Mouse (Mus musculus) bone marrow, adult 2 months (tissue): Measurements from ENCODE around the gene Mthfd1. TPM values are rescaled to one million over a fixed set of nuclear protein-coding genes. Genes with fewer than 3 reads are reported as not detected.
"Not testable (repeated sequence)": the region's sequence is repeated elsewhere in the genome, so short reads cannot be mapped to it uniquely, and the experiment has no call there.

Experiments
- H3K27ac ChIP-seq: fragments of 200-500 bp; 2 replicates; pipeline ENCODE4 v1.5.1; 2012; ENCODE audit warnings: low read depth, mild to moderate bottlenecking, control low read depth, inconsistent platforms, low read length; ENCODE audit not compliant: control insufficient read depth, poor library complexity, insufficient read depth
- H3K4me1 ChIP-seq: fragments of 200-500 bp; 2 replicates; pipeline ENCODE4 v1.6.1; 2011; ENCODE audit warnings: low read length; ENCODE audit not compliant: control insufficient read depth, insufficient read depth
- H3K4me3 ChIP-seq: fragments of 200-500 bp; replicated peaks from 2 replicates; pipeline ENCODE3; 2011; ENCODE audit warnings: mild to moderate bottlenecking, low read depth, low read length, control low read depth; ENCODE audit not compliant: control insufficient read depth
- CTCF ChIP-seq: fragments of 200-500 bp; IDR thresholded peaks from 2 replicates; pipeline ENCODE4 v1.5.1; 2011; ENCODE audit warnings: low read length, control low read depth; ENCODE audit not compliant: control insufficient read depth, insufficient read depth
- POLR2A ChIP-seq: fragments of 200-500 bp; IDR thresholded peaks from 2 replicates; pipeline ENCODE4 v1.6.1; 2011; ENCODE audit warnings: low read depth, mild to moderate bottlenecking, control low read depth, low read length, borderline replicate concordance; ENCODE audit not compliant: control insufficient read depth
- WGBS: fragments of 180-500 bp; shearing (Covaris S2); methylation state at CpG from one replicate; pipeline ENCODE4 v1.1.7; 2018; 5-methylcytosine and 5-hydroxymethylcytosine counted together
- polyA plus RNA-seq: library from polyadenylated mRNA; stranded (reverse); fragments of >200 nt; gene quantifications from 2 replicates; pipeline ENCODE4 v1.2.4, GENCODE M21; 2011; ENCODE audit warnings: low replicate concordance; ENCODE audit not compliant: missing spikeins, insufficient read depth, insufficient read length

Mthfd1 gene
- polyA plus RNA-seq: 26.1 and 31.5 TPM in 2 replicates

- WGBS: 3% methylated on average over 43 of the region's 43 CpGs
- peak within 1 kb of the TSS; percentile 39 for H3K27ac ChIP-seq
- no peaks in the 10 kb centered on the region; the same call in 1 of the 2 replicates for H3K4me1 ChIP-seq
- peak within 1 kb of the TSS; percentile 70 for H3K4me3 ChIP-seq
- TF ChIP-seq CTCF (no peak), POLR2A (peak; percentile 74; the same call in 1 of the 2 replicates)
These were observed at the start of gene Mthfd1 for GRCm38 (mm10) chr12:76254725-76255498. TSS of gene Mthfd1 (plus strand) at chr12:76255298.

DNA sequence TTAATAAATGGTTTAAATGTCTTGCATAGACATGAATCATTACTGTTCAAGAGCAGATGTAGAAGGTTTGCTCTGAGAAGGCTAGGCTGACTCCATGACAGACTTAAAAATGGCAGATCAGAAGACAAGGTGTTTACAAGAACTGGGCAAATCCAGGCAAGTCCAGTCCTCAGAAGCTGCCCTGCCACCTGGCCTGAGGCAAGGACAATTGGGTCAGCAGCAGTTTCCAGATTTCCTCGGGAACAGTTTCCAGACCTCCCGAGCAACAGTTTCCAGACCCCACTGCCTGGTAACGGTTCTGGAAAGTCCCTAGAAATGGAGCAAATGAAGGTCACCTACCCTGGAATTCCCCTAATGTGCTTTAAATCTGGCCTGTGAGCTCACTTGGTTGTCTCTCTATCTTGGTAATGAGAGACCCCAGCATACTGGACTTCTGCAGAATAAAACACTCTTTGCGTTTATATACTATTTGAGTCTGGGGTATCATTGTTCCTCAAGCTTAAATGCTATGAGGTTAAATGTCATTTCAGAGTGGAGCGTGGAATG is 45.6 kb upstream of the Mthfd1 start:
- H3K4me1 ChIP-seq: no peaks in the 10 kb centered on the region
- TF ChIP-seq CTCF (no peak), POLR2A (no peak)
- no peak overlapping the region for H3K27ac ChIP-seq
- WGBS: 82% methylated on average over 5 of the region's 5 CpGs
- no peak overlapping the region for H3K4me3 ChIP-seq

DNA sequence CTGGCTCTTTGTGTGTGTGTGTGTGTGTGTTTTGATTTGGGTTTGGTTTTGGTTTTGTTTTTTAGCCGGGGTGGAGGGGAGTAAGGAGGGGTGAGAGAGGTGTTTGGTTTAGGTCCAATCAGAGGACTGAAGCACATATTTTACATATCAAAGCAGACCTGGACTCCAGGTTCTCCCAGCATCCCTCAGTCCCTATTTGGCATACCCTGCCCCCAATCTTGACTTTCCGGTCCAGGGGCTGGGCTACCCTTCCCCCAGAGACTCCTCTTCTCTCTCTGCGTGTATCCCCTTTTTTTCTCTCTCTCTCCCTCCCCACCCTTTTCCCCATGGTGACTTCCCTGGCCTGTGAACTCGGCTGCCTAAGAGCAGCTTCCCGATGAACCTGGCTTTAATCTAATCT is 40.0 kb upstream of the Mthfd1 start:
- Histone ChIP-seq H3K4me1 (no peaks in the 10 kb centered on the region), H3K4me3 (no peak overlapping the region), H3K27ac (no peak overlapping the region)
- no peak for TF ChIP-seq CTCF
- no peak for TF ChIP-seq POLR2A
- 63% methylated on average over 5 of the region's 5 CpGs for WGBS

- Histone ChIP-seq H3K4me3 (no peak overlapping the region), H3K4me1 (no peaks in the 10 kb centered on the region), H3K27ac (no peak overlapping the region)
- WGBS: 71% methylated on average over 11 of the region's 11 CpGs
- TF ChIP-seq POLR2A (no peak), CTCF (no peak)
These were observed 38.4 kb upstream of the Mthfd1 start for GRCm38 (mm10) chr12:76216716-76217115.

GRCm38 (mm10) chr12:76222104-76222503 is 33.0 kb upstream of the Mthfd1 start:
- H3K4me3 ChIP-seq: not testable (repeated sequence)

DNA sequence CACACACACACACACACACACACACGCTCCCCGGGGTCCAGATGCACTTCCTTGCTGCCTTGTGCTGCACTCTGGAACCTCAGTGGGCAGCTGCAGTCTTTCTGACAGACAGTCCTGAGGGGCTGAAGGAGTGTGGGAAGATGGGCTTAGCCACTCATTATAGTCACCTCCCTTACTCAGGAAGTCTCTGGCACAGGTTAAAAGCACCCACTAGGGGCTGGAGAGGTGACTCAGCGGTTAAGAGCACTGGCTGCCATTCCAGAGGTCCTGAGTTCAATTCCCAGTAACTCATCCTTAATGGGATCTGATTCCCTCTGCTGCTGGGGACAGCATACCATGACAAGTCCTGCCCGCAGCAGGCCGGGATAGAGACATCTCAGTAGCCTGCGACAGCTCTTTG is 24.5 kb upstream of the Mthfd1 start:
- H3K4me1 ChIP-seq: no peaks in the 10 kb centered on the region
- no peak overlapping the region for H3K27ac ChIP-seq
- whole genome bisulfite sequencing: 79% methylated on average over 6 of the region's 6 CpGs
- H3K4me3 ChIP-seq: no peak overlapping the region
- TF ChIP-seq POLR2A: no peak
- TF ChIP-seq CTCF: no peak

More at GRCm38 (mm10) chr12:76222104-76222503, 33.0 kb upstream of the Mthfd1 start:
- H3K4me1 ChIP-seq, H3K27ac ChIP-seq: not testable (repeated sequence)
- WGBS: 58% methylated on average over 4 of the region's 8 CpGs

GRCm38 (mm10) chr12:76235253-76235652 is 19.8 kb upstream of the Mthfd1 start:
- WGBS: 83% methylated on average over 6 of the region's 6 CpGs
- H3K4me1 ChIP-seq: no peaks in the 10 kb centered on the region; the same call in 1 of the 2 replicates
- no peak overlapping the region for H3K4me3 ChIP-seq
- TF ChIP-seq POLR2A: no peak
- no peak for TF ChIP-seq CTCF
- H3K27ac ChIP-seq: no peak overlapping the region

- 62% methylated on average over 10 of the region's 10 CpGs for whole genome bisulfite sequencing
- no peak overlapping the region for H3K4me3 ChIP-seq
- TF ChIP-seq CTCF: no peak
- no peak for TF ChIP-seq POLR2A
- no peaks in the 10 kb centered on the region; the same call in 1 of the 2 replicates for H3K4me1 ChIP-seq
- H3K27ac ChIP-seq: no peak overlapping the region
These were observed 15.8 kb upstream of the Mthfd1 start for GRCm38 (mm10) chr12:76239145-76239838.
